ENCODE assay signal across 10 mouse cellular contexts in genomic region chr17:47754246-47754645, GRCm38 (mm10). TPM values are rescaled to one million over a fixed set of nuclear protein-coding genes. Genes with fewer than 3 reads are reported as not detected.
DNase-seq lines count a peak whose midpoint lies in the region; ATAC-seq and TF ChIP-seq lines count a peak whose summit lies in the region.
"Had no signal": no experiment of that assay in that cellular context is flagged by ENCODE, and none has a peak within 500 bp of the region (broad histone marks: within the 10 kb centered on the region; RNA-seq: fewer than 3 reads in every experiment).

No protein-coding gene starts in this region.

- H3K4me1 ChIP-seq in liver, embryonic 12.5 days, result peaks cover 65% of the 10 kb centered on the region
- H3K4me1 ChIP-seq in spleen, adult 2 months (ENCODE audit: control insufficient read depth, insufficient read depth, insufficient read length), result peaks cover 36% of the 10 kb centered on the region
- H3K4me1 ChIP-seq in hindbrain, embryonic 14.5 days (replicated peaks; ENCODE audit: control insufficient read depth, insufficient read depth, low read length), result no peaks in the 10 kb centered on the region

- no peak for TF ChIP-seq CTCF in spleen, adult 2 months (IDR thresholded peaks at IDR 0.05; ENCODE audit: extremely low read depth, insufficient read depth, insufficient read length, insufficient replicate concordance)
- TF ChIP-seq CTCF in layer of hippocampus, adult 2 months (conservative IDR thresholded peaks at IDR 0.05), result no peak

- H3K4me2 ChIP-seq in liver, embryonic 12.5 days, result peak overlapping the region; percentile 56
- no peak overlapping the region for H3K4me2 ChIP-seq in hindbrain, embryonic 14.5 days (replicated peaks)
- H3K4me2 ChIP-seq: lung, embryonic 14.5 days had no signal

- 32% methylated on average over 12 of the region's 13 CpGs for WGBS in liver, embryonic 12.5 days (ENCODE audit: insufficient replicate concordance)
- WGBS in spleen, adult 2 months, result 15% methylated on average over 12 of the region's 13 CpGs
- WGBS in hindbrain, embryonic 14.5 days, result 84% methylated on average over 11 of the region's 13 CpGs

- peak overlapping the region; percentile 76 for H3K27ac ChIP-seq in liver, embryonic 12.5 days
- H3K27ac ChIP-seq in spleen, adult 2 months (ENCODE audit: insufficient read depth, low read length), result peak overlapping the region; percentile 85
- H3K27ac ChIP-seq in hindbrain, embryonic 14.5 days, result no peak overlapping the region
- no peak overlapping the region for H3K27ac ChIP-seq in layer of hippocampus, adult 2 months

- H3K9me3 ChIP-seq in liver, embryonic 12.5 days (replicated peaks), result 0 out of 2 replicates have a peak, but pooled peaks cover 5% of the 10 kb centered on the region
- H3K9me3 ChIP-seq in hindbrain, embryonic 14.5 days (ENCODE audit: control insufficient read depth, low read length), result no peaks in the 10 kb centered on the region

- H3K36me3 ChIP-seq in liver, embryonic 12.5 days, result peaks cover 7% of the 10 kb centered on the region
- peaks cover 10% of the 10 kb centered on the region for H3K36me3 ChIP-seq in spleen, adult 2 months (ENCODE audit: control insufficient read depth, insufficient read depth, low read length)
- no peaks in the 10 kb centered on the region for H3K36me3 ChIP-seq in hindbrain, embryonic 14.5 days (replicated peaks; ENCODE audit: control insufficient read depth, insufficient read depth)

- H3K9ac ChIP-seq in liver, embryonic 12.5 days, result peak overlapping the region; percentile 1; the same call in 1 of the 2 replicates
- H3K9ac ChIP-seq in hindbrain, embryonic 14.5 days, result no peak overlapping the region
- H3K9ac ChIP-seq: lung, embryonic 14.5 days had no signal

- peak; percentile 54 to 59 for DNase-seq in kidney, postnatal 36 days
- DNase-seq in kidney, adult 11 months, result no peak
- DNase-seq in brain, adult 2 months (ENCODE audit: low read depth, low spot score), result peak; percentile 59
- DNase-seq in spleen, adult 2 months (ENCODE audit: low read depth in 1 of 2, low spot score in 2 of 2), result peak in 1 of 2 experiments; percentile 82
- no peak for DNase-seq in hindbrain, embryonic 14.5 days (ENCODE audit: low spot score)
- DNase-seq in layer of hippocampus, adult 2 months (ENCODE audit: low spot score in 2 of 2), result no peak
- DNase-seq in right cerebral cortex, postnatal 4 days, result no peak
- DNase-seq: lung, embryonic 14.5 days had no signal

- no peak for TF ChIP-seq POLR2A in spleen, adult 2 months (IDR thresholded peaks at IDR 0.05; ENCODE audit: low read depth, low read length)

- H3K27me3 ChIP-seq in liver, embryonic 12.5 days (replicated peaks), result no peaks in the 10 kb centered on the region
- H3K27me3 ChIP-seq in spleen, adult 2 months (ENCODE audit: control insufficient read depth, insufficient read depth, low read length), result no peaks in the 10 kb centered on the region
- H3K27me3 ChIP-seq in hindbrain, embryonic 14.5 days (ENCODE audit: control insufficient read depth, insufficient read depth, low read length), result no peaks in the 10 kb centered on the region

- H3K4me3 ChIP-seq in liver, embryonic 12.5 days, result no peak overlapping the region
- H3K4me3 ChIP-seq in spleen, adult 2 months (ENCODE audit: extremely low read depth, insufficient read depth, insufficient read length), result peak overlapping the region; percentile 40; the same call in 1 of the 2 replicates
- no peak overlapping the region for H3K4me3 ChIP-seq in hindbrain, embryonic 14.5 days (replicated peaks; ENCODE audit: low read length)
- H3K4me3 ChIP-seq in layer of hippocampus, adult 2 months, result no peak overlapping the region

- peak; percentile 31; the same call in 1 of the 2 replicates for ATAC-seq in liver, embryonic 12.5 days
- no peak for ATAC-seq in hindbrain, embryonic 14.5 days (ENCODE audit: low FRiP score)

RNA-seq across cellular contexts. Expression of gene Tfeb, which starts 17.4 kb away (rescaled TPM):
- polyA plus RNA-seq in liver, embryonic 12.5 days (2016; fragmentation: Nextera tagmentation; extraction: Ambion mirVana), result 5.6 and 5.8 TPM in 2 replicates
- polyA plus RNA-seq in spleen, adult 2 months (2012; rRNA removed), result 110 and 131 TPM in 2 replicates
- polyA plus RNA-seq in hindbrain, embryonic 14.5 days (2014; fragmentation: Nextera tagmentation; extraction: Ambion mirVana), result 2.8 and 4.2 TPM in 2 replicates
- total RNA-seq in layer of hippocampus, adult 2 months (2021), result 10 to 100 TPM; 12.0 to 13.1 TPM

RNA-seq across cellular contexts. Expression of gene Pgc, which starts 27.6 kb away (rescaled TPM):
- polyA plus RNA-seq in liver, embryonic 12.5 days (2016; fragmentation: Nextera tagmentation; extraction: Ambion mirVana), result not detected in 2 replicates
- 0.18 TPM in 1 of 2 replicates, not detected in the other for polyA plus RNA-seq in spleen, adult 2 months (2012; rRNA removed)
- polyA plus RNA-seq in hindbrain, embryonic 14.5 days (2014; fragmentation: Nextera tagmentation; extraction: Ambion mirVana), result not detected in 2 replicates
- total RNA-seq in layer of hippocampus, adult 2 months (2021), result not detected
- total RNA-seq: gastrocnemius, postnatal 36 days had no signal

RNA-seq across cellular contexts. Expression of gene Prickle4, which starts 59.7 kb away (rescaled TPM):
- not detected in 2 replicates for polyA plus RNA-seq in liver, embryonic 12.5 days (2016; fragmentation: Nextera tagmentation; extraction: Ambion mirVana)
- polyA plus RNA-seq in spleen, adult 2 months (2012; rRNA removed), result 0.83 and 1.7 TPM in 2 replicates
- 2.1 and 2.2 TPM in 2 replicates for polyA plus RNA-seq in hindbrain, embryonic 14.5 days (2014; fragmentation: Nextera tagmentation; extraction: Ambion mirVana)
- total RNA-seq in layer of hippocampus, adult 2 months (2021), result 1 to 10 TPM; 2.5 to 2.8 TPM
- polyA plus RNA-seq: lung, embryonic 14.5 days had no signal

RNA-seq across cellular contexts. Expression of gene Gm21981, which starts 60.0 kb away (rescaled TPM):
- 0.06 and 0.07 TPM in 2 replicates for polyA plus RNA-seq in liver, embryonic 12.5 days (2016; fragmentation: Nextera tagmentation; extraction: Ambion mirVana)
- polyA plus RNA-seq in spleen, adult 2 months (2012; rRNA removed), result 0.26 and 0.50 TPM in 2 replicates
- 4.8 and 7.1 TPM in 2 replicates for polyA plus RNA-seq in hindbrain, embryonic 14.5 days (2014; fragmentation: Nextera tagmentation; extraction: Ambion mirVana)
- total RNA-seq in layer of hippocampus, adult 2 months (2021), result 1 to 10 TPM; 4.1 to 4.4 TPM

Comparison
In these comparisons a context has a peak if more than half of its experiments do, and no peak if none do; other contexts are left out.
1. DNase-seq: peak in kidney, postnatal 36 days (2 of 2) and brain, adult 2 months (single experiment); none in kidney, adult 11 months (single experiment), hindbrain, embryonic 14.5 days (single experiment), layer of hippocampus, adult 2 months (0 of 2) and right cerebral cortex, postnatal 4 days (single experiment).
2. H3K27ac ChIP-seq: peak in liver, embryonic 12.5 days (single experiment) and spleen, adult 2 months (single experiment); none in hindbrain, embryonic 14.5 days (single experiment) and layer of hippocampus, adult 2 months (single experiment).
3. RNA of gene Tfeb, which starts 17.4 kb away (polyA plus RNA-seq): 110 to 131 TPM in spleen, adult 2 months; 5.6 to 5.8 TPM in liver, embryonic 12.5 days and 2.8 to 4.2 TPM in hindbrain, embryonic 14.5 days; every median in the first group is over 10 times any median in the second.